Mouse (Mus musculus) ES-E14 (cell line): Measurements from ENCODE around the gene Elp5. TPM values are rescaled to one million over a fixed set of nuclear protein-coding genes. Genes with fewer than 3 reads are reported as not detected.

Experiments used
- DNase-seq: peaks from one replicate; pipeline ENCODE4 v3.0.0-alpha.2; 2013; ENCODE audit warnings: low read depth, low spot score
- H3K27ac ChIP-seq: 2 replicates; pipeline ENCODE4 v1.5.1; 2012; ENCODE audit warnings: low read depth, mild to moderate bottlenecking, low read length, moderate library complexity, mixed read lengths; ENCODE audit not compliant: poor library complexity, insufficient read depth, severe bottlenecking
- H3K36me3 ChIP-seq: 2 replicates; pipeline ENCODE4 v1.6.1; 2012; ENCODE audit warnings: mild to moderate bottlenecking, low read length, moderate library complexity, mixed read lengths; ENCODE audit not compliant: control insufficient read depth, poor library complexity, insufficient read depth, severe bottlenecking
- H3K4me1 ChIP-seq, 2 experiments: fragments of 150-350 bp in 1 of 2; sonication (generic) in 1 of 2; 2 replicates each; pipeline ENCODE4 v1.6.1; 2012; ENCODE audit warnings: low read length in 2 of 2, mild to moderate bottlenecking in 1 of 2, mixed read lengths in 1 of 2; ENCODE audit not compliant: control insufficient read depth in 2 of 2, insufficient read depth in 2 of 2, poor library complexity in 1 of 2
- H3K4me3 ChIP-seq, 2 experiments: fragments of 150-350 bp in 1 of 2; sonication (generic) in 1 of 2; 2 replicates each; pipeline ENCODE4 v1.5.1; 2012; ENCODE audit warnings: low read length in 2 of 2, low read depth in 1 of 2, mild to moderate bottlenecking in 1 of 2, mixed read lengths in 1 of 2; ENCODE audit not compliant: insufficient read depth in 1 of 2, poor library complexity in 1 of 2, severe bottlenecking in 1 of 2
- H3K9ac ChIP-seq: 2 replicates; pipeline ENCODE4 v1.6.1; 2012; ENCODE audit warnings: low read depth, mild to moderate bottlenecking, low read length, mixed read lengths; ENCODE audit not compliant: poor library complexity, insufficient read depth, severe bottlenecking
- H3K9me3 ChIP-seq: fragments of 150-350 bp; sonication (generic); 2 replicates; pipeline ENCODE4 v1.6.1; 2012; ENCODE audit warnings: low read depth, mild to moderate bottlenecking, low read length; ENCODE audit not compliant: control insufficient read depth, insufficient read depth
- CHD2 ChIP-seq: IDR thresholded peaks from 2 replicates; pipeline ENCODE4 v1.6.1; 2014; ENCODE audit warnings: mild to moderate bottlenecking, low read depth, low read length, inconsistent platforms
- HCFC1 ChIP-seq: IDR thresholded peaks from 2 replicates; pipeline ENCODE4 v1.6.1; 2012; ENCODE audit warnings: low read length, inconsistent platforms, borderline replicate concordance; ENCODE audit not compliant: insufficient read depth
- MAFK ChIP-seq: IDR thresholded peaks from 2 replicates; pipeline ENCODE4 v1.6.1; 2014; ENCODE audit warnings: mild to moderate bottlenecking, low read depth, low read length, inconsistent platforms; ENCODE audit not compliant: insufficient read depth
- ZC3H11A ChIP-seq: IDR thresholded peaks from 2 replicates; pipeline ENCODE4 v1.6.1; 2012; ENCODE audit warnings: low read depth, mild to moderate bottlenecking, inconsistent platforms, low read length, borderline replicate concordance
- ZNF384 ChIP-seq: IDR thresholded peaks from 2 replicates; pipeline ENCODE4 v1.6.1; 2012; ENCODE audit warnings: low read depth, low read length, inconsistent platforms
- in situ Hi-C, 2 experiments: fragments of 600-800 bp; cut with MboI; formaldehyde crosslinking; loops; one replicate each; pipeline ENCODE4 v1.15.1; 2025; ENCODE audit warnings: low sequenced_read_pairs in 2 of 2, inconsistent platforms in 1 of 2; ENCODE audit not compliant: unreplicated experiment in 2 of 2
- total RNA-seq: library from RNA; depleted of rRNA; stranded (reverse); fragments of 300-350 nt; gene quantifications from 2 replicates; pipeline ENCODE4 v1.2.3, GENCODE M21; 2012

Gene Elp5
- total RNA-seq, 1 experiment = 87.9 TPM

DNA sequence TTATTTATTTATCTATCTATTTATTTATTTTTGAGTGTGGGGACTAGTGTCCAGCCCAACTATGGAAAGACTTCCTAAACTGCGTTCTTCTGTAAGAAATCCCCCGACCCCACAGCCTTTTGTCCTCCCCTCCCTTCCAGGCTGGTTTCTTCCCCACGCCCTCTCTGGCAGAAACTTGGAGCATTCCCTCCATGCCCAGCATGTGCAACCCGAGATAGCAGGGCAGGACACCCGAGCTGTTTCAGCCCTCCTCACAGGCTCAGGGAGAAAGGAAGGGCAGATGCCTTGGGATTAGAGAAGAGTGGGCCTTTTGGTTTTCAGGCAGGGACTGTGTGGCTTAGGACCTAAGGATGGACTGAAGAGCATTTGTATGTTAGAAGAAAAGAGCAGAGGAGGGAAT, 560 bp upstream of the Elp5 start:
- in situ Hi-C loops = no loop called here
- peaks cover 0 to 2% of the 10 kb centered on the region in 2 experiments; a peak in 1 of 4 replicates for H3K4me1 ChIP-seq
- H3K9ac ChIP-seq = no peak overlapping the region
- no peak for DNase-seq
- no peaks in the 10 kb centered on the region for H3K9me3 ChIP-seq
- no peak overlapping the region for H3K27ac ChIP-seq
- H3K4me3 ChIP-seq = no peak overlapping the region
- peaks cover 16% of the 10 kb centered on the region for H3K36me3 ChIP-seq
- TF ChIP-seq ZNF384 (no peak), ZC3H11A (no peak), HCFC1 (no peak), MAFK (no peak), CHD2 (no peak)

DNA sequence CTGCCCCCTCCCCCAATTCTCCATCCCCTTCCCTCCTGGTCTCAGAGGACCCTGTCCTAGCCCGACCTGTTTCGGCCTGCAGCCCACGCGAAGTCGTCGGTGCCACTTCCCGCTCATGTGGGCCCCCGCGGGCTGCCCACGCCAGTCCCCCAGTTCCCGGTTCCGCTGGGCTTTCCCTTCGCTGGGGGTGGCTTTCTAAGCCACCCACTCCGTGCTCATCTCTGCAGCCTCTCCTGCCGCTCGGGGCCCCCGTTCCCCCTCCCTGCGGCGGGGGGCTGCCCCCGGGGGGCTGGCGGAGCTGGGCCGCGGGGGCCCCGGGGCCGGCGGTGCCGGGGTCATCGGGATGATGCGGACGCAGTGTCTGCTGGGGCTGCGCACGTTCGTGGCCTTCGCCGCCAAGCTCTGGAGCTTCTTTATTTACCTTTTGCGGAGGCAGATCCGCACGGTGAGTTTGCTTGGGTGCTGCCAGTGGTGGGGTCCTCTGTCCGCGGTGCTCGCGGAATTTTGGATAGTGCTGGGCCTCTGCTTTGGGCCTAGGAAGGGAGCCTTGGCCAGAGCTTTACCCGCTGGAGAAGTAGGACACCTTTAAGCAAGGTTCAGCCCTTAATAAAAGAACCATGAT, 1.1 kb downstream of the Elp5 start, which contains the start of gene Ctdnep1:
Gene Ctdnep1, plus strand, starts transcription at position 16 of the 622 bp plus-strand sequence.
- Histone ChIP-seq H3K9me3 (no peaks in the 10 kb centered on the region), H3K36me3 (peaks cover 18% of the 10 kb centered on the region), H3K4me1 (peaks cover 0 to 2% of the 10 kb centered on the region in 2 experiments; a peak in 1 of 4 replicates), H3K4me3 (peak within 1 kb of the TSS; percentile 91 to 96), H3K27ac (peak within 1 kb of the TSS; percentile 99), H3K9ac (peak within 1 kb of the TSS; percentile 99)
- DNase-seq = no peak
- in situ Hi-C loops = no loop called here
- TF ChIP-seq CHD2 (no peak), MAFK (no peak), ZC3H11A (no peak), HCFC1 (no peak), ZNF384 (no peak)

- Histone ChIP-seq H3K4me3 (peak overlapping the region; percentile 91 to 96), H3K27ac (peak overlapping the region; percentile 99), H3K36me3 (peaks cover 21% of the 10 kb centered on the region), H3K9me3 (no peaks in the 10 kb centered on the region), H3K9ac (peak overlapping the region; percentile 99), H3K4me1 (peaks cover 0 to 2% of the 10 kb centered on the region in 2 experiments; a peak in 1 of 4 replicates)
- in situ Hi-C loops = no loop called here
- DNase-seq = peak; percentile 100
- TF ChIP-seq CHD2 (peak; percentile 29; the same call in 1 of the 2 replicates), MAFK (no peak), ZC3H11A (no peak), HCFC1 (peak; percentile 71; the same call in 1 of the 2 replicates)
Measured at GRCm38 (mm10) chr11:69980196-69981140, 1.8 kb downstream of the Elp5 start.

GRCm38 (mm10) chr11:69979827-69980195, 2.5 kb downstream of the Elp5 start:
- in situ Hi-C loops = no loop called here
- no peak for DNase-seq
- H3K4me3 ChIP-seq = peak overlapping the region; percentile 84 to 91
- H3K4me1 ChIP-seq = peaks cover 0 to 2% of the 10 kb centered on the region in 2 experiments; a peak in 1 of 4 replicates
- H3K9ac ChIP-seq = peak overlapping the region; percentile 90
- peaks cover 17% of the 10 kb centered on the region for H3K36me3 ChIP-seq
- peak overlapping the region; percentile 65; the same call in 1 of the 2 replicates for H3K27ac ChIP-seq
- no peaks in the 10 kb centered on the region for H3K9me3 ChIP-seq
- TF ChIP-seq HCFC1 (no peak), ZNF384 (no peak), CHD2 (no peak), MAFK (no peak), ZC3H11A (no peak)
